Mouse (Mus musculus) forebrain, embryonic 15.5 days (tissue): Measurements from ENCODE around the gene Slc30a7. TPM values are rescaled to one million over a fixed set of nuclear protein-coding genes. Genes with fewer than 3 reads are reported as not detected.
"Not testable (repeated sequence)": the region's sequence is repeated elsewhere in the genome, so short reads cannot be mapped to it uniquely, and the experiment has no call there.

Source experiments
- ATAC-seq: fragments of 200-750 bp; cut with Nextera tagmentation; replicated peaks from 2 replicates; pipeline ENCODE4 v1.8.0; 2017; ENCODE audit warnings: mild to moderate bottlenecking, moderate TSS enrichment, moderate library complexity
- H3K27ac ChIP-seq: fragments of 300-500 bp; sonication (generic); replicated peaks from 2 replicates; pipeline ENCODE4 v1.5.1; 2015; ENCODE audit warnings: mild to moderate bottlenecking, inconsistent platforms
- H3K27me3 ChIP-seq: fragments of 300-500 bp; sonication (generic); 2 replicates; pipeline ENCODE4 v1.6.1; 2015; ENCODE audit warnings: inconsistent platforms
- H3K36me3 ChIP-seq: fragments of 300-500 bp; sonication (generic); 2 replicates; pipeline ENCODE4 v1.6.1; 2015; ENCODE audit warnings: mild to moderate bottlenecking, inconsistent platforms
- H3K4me1 ChIP-seq: fragments of 300-500 bp; sonication (generic); 2 replicates; pipeline ENCODE4 v1.6.1; 2015; ENCODE audit warnings: inconsistent platforms
- H3K4me2 ChIP-seq: fragments of 300-500 bp; sonication (generic); replicated peaks from 2 replicates; pipeline ENCODE4 v1.6.1; 2015; ENCODE audit warnings: mild to moderate bottlenecking, inconsistent platforms
- H3K4me3 ChIP-seq: fragments of 300-500 bp; sonication (generic); 2 replicates; pipeline ENCODE4 v1.5.1; 2015; ENCODE audit warnings: mild to moderate bottlenecking, inconsistent platforms
- H3K9ac ChIP-seq: fragments of 300-500 bp; sonication (generic); replicated peaks from 2 replicates; pipeline ENCODE4 v1.6.1; 2015; ENCODE audit warnings: mild to moderate bottlenecking, inconsistent platforms
- H3K9me3 ChIP-seq: fragments of 300-500 bp; sonication (generic); 2 replicates; pipeline ENCODE4 v1.6.1; 2016; ENCODE audit warnings: inconsistent platforms
- WGBS: fragments of 180-500 bp; shearing (Covaris S2); methylation state at CpG from one replicate; pipeline ENCODE4 v1.1.7; 2015; ENCODE audit warnings: mixed read lengths; 5-methylcytosine and 5-hydroxymethylcytosine counted together
- polyA plus RNA-seq: library from polyadenylated mRNA; unstranded; fragments of >200 nt; fragmentation: Nextera tagmentation; extraction: Ambion mirVana; gene quantifications from 2 replicates; pipeline ENCODE4 v1.2.1, GENCODE M21; 2015

Slc30a7 gene
- polyA plus RNA-seq, 1 experiment from 2014 or later: 20.7 TPM

DNA sequence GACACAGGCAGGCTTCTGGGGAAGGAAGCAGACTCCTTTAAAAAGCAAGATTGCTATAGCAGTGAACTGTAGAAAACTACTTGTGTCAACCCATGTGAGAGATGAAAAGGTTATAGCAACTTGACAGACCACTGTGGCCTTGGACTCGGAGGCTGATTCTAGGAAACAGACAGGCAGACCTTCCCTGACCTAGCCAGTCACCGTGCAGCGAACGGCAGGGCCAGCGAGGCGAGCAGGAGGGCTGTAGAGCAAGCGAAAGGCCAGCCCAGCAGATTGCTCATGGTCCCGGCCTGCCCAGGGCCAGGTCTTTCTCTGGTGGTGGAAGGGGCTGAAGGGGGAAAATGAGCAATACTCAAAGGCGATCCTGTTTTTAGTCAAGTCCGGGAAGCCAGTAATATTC is 69.4 kb downstream of the Slc30a7 start:
- Histone ChIP-seq H3K4me2 (no peak overlapping the region), H3K27ac (no peak overlapping the region), H3K36me3 (peaks cover 18% of the 10 kb centered on the region), H3K9me3 (no peaks in the 10 kb centered on the region), H3K4me3 (no peak overlapping the region), H3K4me1 (no peaks in the 10 kb centered on the region), H3K27me3 (no peaks in the 10 kb centered on the region), H3K9ac (no peak overlapping the region)
- WGBS: 88% methylated on average over 10 of the region's 10 CpGs
- no peak for ATAC-seq

DNA sequence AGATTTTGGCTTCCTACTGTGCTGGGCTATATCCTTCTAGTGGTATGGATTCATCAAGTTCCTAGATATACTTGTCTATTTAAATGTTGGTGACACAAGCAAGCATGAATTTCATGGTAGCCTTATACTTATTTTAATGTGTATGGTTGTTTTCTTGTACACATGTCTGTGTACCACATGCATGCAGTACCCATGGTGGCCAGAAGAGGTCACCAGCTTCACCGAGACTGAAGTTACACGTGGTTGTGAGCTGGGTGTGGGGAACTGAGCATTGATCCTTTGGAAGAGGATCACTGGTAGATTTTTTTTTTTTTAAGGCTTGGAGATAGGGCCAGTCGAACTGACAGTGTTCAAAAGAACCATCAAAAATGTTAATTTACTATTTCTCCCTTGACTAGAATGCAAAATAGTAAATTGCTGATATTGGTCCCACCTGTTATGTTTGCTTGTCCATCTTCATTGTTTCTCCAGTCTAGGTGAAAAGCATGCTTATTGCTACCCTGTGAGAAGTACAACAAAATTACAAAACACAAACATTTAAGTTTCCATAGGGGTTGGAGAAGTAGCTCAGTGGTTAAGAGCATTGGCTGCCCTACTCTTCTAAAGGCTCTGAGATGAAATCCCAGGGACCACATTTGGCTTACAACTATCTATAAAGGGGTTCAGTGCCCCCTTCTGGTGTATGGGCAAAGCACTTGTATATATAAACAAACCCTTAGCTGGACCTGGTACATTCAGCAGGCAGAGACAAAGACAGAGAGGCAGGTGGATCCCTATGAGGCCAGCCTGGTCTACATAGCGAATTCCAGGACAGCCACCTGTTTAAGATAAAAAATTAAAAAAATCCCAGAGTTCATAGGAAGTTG is 70.2 kb downstream of the Slc30a7 start:
- H3K9ac ChIP-seq: no peak overlapping the region
- ATAC-seq: no peak
- H3K27ac ChIP-seq: no peak overlapping the region
- H3K4me2 ChIP-seq: no peak overlapping the region
- no peaks in the 10 kb centered on the region for H3K9me3 ChIP-seq
- no peaks in the 10 kb centered on the region for H3K4me1 ChIP-seq
- peaks cover 14% of the 10 kb centered on the region for H3K36me3 ChIP-seq
- no peak overlapping the region for H3K4me3 ChIP-seq
- no peaks in the 10 kb centered on the region for H3K27me3 ChIP-seq
- 60% methylated on average over 4 of the region's 4 CpGs for WGBS

DNA sequence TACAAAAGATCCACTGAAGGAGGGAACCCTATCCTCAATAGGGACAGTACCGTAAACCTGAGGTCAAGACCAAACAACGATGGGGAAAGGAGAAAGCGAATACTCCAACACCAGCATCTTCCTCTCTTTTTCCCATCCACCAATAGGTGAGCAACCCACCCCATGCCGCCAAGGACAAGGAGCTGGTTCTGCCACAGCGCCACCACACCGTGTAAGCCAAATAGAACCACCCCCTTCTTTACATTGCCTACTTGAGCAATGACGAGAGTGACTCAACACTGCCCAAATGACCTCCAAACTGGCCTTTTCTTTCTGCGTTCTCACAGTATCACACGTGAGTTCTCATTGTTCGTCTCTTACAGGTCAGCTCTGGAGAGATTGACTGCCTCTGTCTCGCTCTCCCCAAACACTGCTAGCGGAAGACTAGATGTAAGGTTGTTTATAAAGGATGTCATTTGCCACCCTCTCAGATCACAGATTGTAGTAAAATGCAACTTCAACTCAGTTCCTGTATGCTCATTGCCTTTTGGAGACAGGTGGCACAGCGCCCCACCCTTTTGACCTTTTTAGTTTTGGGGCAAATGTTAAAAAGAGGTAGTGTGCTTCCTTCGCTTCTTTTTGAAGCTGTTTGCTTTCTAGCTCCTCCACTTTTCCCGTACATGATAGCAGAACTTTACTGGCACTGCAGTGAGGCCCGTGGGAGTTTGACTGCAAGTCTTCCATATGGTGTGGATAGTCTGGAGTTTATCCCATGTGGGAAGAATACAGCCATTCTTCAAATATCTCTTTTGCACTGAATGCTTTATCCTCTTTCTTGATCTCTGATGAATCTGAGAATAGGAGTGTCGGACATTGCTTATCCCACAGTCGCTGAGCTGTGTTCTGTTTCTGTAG is 73.7 kb downstream of the Slc30a7 start:
- ATAC-seq: no peak
- H3K4me3 ChIP-seq: no peak overlapping the region
- WGBS: 91% methylated on average over 18 of the region's 18 CpGs
- no peaks in the 10 kb centered on the region for H3K27me3 ChIP-seq
- H3K9ac ChIP-seq: no peak overlapping the region
- no peak overlapping the region for H3K4me2 ChIP-seq
- no peaks in the 10 kb centered on the region for H3K9me3 ChIP-seq
- no peak overlapping the region for H3K27ac ChIP-seq
- H3K36me3 ChIP-seq: 0 out of 2 replicates have a peak, but pooled peaks cover 6% of the 10 kb centered on the region
- H3K4me1 ChIP-seq: no peaks in the 10 kb centered on the region

DNA sequence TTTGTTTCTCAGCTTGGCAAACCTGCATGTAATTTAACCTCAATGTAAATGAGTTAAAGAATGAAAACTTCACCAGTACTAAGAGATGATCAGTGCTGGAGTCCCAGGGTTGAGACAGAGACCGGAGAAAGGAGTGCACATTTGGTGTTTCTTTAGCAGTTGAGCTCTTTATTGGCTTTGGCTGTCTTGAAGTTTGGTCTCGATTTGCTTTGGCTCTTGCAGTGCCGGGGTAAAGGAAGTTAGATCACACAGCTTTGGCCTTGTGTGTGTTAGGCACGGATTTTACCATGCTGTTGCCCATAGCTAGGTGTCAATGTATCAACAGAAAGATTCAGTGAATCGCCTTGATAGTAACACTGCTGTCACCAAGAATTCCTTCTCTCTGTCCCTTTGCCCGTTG is 75.5 kb downstream of the Slc30a7 start:
- Histone ChIP-seq H3K9ac (no peak overlapping the region), H3K27me3 (no peaks in the 10 kb centered on the region), H3K4me1 (no peaks in the 10 kb centered on the region), H3K9me3 (no peaks in the 10 kb centered on the region), H3K4me3 (no peak overlapping the region), H3K4me2 (no peak overlapping the region), H3K36me3 (peaks cover 2% of the 10 kb centered on the region; the same call in 1 of the 2 replicates), H3K27ac (no peak overlapping the region)
- WGBS: 89% methylated on average over 6 of the region's 6 CpGs
- no peak for ATAC-seq

DNA sequence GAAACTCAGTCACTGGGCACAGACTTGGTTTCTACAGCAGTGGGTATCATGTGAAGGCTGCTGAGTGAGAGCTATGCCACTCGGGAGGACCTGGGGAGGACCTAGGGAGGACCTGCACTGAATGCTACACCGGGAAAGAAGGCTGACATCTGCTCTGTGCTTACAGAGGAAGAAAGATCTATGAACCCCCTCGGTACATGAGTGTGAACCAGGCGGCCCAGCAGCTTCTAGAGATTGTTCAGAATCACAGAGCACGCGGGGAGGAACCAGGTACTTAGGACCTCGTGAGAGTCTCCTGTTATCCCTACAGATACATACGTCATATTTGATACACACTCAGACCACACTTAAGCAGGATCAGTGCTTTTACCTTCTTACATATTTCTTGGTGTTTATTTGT is 80.7 kb downstream of the Slc30a7 start:
- ATAC-seq: no peak
- H3K27me3 ChIP-seq: no peaks in the 10 kb centered on the region
- WGBS: 94% methylated on average over 8 of the region's 8 CpGs
- no peak overlapping the region for H3K4me2 ChIP-seq
- no peaks in the 10 kb centered on the region for H3K4me1 ChIP-seq
- H3K4me3 ChIP-seq: no peak overlapping the region
- no peak overlapping the region for H3K9ac ChIP-seq
- H3K36me3 ChIP-seq: peaks cover 9% of the 10 kb centered on the region; the same call in 1 of the 2 replicates
- no peak overlapping the region for H3K27ac ChIP-seq
- H3K9me3 ChIP-seq: no peaks in the 10 kb centered on the region

DNA sequence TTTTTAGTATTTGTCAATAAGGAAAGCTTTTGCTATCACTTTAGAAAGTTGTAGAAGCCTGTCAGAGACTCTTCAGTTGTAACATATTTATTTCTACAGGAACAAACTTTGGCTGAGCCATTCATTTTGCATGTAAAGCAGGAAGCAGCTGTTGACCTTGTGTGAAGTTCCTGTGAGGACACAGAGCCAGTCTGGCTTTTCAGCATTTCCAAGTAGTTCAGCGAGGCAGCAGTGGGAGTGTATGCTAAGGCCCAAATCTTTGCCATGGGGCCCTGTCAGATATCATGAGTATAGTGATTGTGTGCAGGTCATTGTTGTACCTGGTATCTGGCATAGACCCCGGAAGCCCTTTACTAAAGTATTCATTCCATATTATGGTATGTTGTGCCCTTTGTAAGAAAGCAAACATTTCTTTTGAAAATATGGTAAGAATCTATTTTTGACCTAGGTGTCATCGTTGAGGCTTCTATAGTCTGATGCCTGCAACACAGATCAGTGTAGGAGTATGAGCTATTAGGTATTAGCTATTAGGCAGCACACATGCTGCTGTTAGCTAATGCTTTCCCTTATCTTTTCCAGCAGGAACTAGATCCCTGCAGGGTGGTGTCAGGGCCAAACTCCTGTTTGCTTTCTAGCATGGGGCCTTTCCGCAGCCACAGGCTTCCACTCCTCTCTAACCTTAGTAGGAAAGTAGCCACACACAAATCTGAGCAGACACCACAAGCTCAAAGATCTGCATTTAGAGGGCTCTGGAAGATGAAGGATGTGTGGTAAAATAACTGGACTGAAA is 82.6 kb downstream of the Slc30a7 start:
- Histone ChIP-seq H3K9ac (no peak overlapping the region), H3K4me1 (no peaks in the 10 kb centered on the region), H3K9me3 (no peaks in the 10 kb centered on the region), H3K4me2 (no peak overlapping the region), H3K4me3 (no peak overlapping the region), H3K27me3 (no peaks in the 10 kb centered on the region), H3K27ac (no peak overlapping the region), H3K36me3 (peaks cover 9% of the 10 kb centered on the region; the same call in 1 of the 2 replicates)
- ATAC-seq: no peak
- 95% methylated on average over 4 of the region's 4 CpGs for WGBS

DNA sequence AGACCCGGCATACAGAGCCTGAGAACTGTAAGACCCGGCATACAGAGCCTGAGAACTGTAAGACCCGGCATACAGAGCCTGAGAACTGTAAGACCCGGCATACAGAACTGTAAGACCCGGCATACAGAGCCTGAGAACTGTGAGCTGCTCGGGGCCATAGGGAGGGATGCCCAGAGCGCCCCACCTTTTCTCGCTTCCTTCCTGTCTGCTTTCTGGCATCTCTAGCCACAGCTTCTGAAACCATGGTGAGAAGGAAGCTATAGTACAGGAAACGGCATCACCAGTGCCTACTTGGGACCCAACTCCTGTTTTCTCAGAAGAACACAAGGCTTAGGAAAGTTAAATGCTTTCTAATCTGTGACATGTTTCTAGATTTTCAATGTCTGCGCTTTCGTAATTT is 99.8 kb downstream of the Slc30a7 start:
- not testable (repeated sequence) for ATAC-seq, H3K4me1 ChIP-seq, H3K9me3 ChIP-seq

DNA sequence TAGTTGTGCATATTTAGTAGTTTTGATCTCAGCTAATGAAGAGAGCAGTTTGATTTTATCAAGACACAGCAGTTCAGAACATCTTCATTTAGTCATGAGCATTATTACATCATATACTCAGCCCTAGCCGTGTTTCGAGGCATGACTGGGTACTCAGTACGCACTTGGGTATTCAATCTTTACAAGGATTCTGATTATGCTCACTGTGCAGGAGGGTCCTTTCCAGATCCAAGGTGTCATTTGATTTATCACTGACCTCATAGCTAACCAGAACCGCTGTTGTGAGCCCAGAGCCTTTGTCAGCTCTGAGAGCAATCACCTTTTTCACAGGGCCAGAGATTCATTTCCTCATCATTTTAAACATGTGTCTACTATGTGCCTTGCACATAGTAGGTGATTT is 101.6 kb downstream of the Slc30a7 start:
- no peak overlapping the region for H3K4me2 ChIP-seq
- H3K27me3 ChIP-seq: no peaks in the 10 kb centered on the region
- no peak overlapping the region for H3K9ac ChIP-seq
- H3K4me1 ChIP-seq: no peaks in the 10 kb centered on the region
- H3K4me3 ChIP-seq: no peak overlapping the region
- peaks cover 10% of the 10 kb centered on the region for H3K36me3 ChIP-seq
- H3K27ac ChIP-seq: no peak overlapping the region
- ATAC-seq: no peak
- WGBS: 95% methylated on average over 4 of the region's 4 CpGs
- no peaks in the 10 kb centered on the region for H3K9me3 ChIP-seq

More for the DNA sequence above, 99.8 kb downstream of the Slc30a7 start:
- H3K4me2 ChIP-seq, H3K36me3 ChIP-seq, H3K27ac ChIP-seq, H3K9ac ChIP-seq, H3K27me3 ChIP-seq, H3K4me3 ChIP-seq: not testable (repeated sequence)
- WGBS: 95% methylated on average over 10 of the region's 11 CpGs

DNA sequence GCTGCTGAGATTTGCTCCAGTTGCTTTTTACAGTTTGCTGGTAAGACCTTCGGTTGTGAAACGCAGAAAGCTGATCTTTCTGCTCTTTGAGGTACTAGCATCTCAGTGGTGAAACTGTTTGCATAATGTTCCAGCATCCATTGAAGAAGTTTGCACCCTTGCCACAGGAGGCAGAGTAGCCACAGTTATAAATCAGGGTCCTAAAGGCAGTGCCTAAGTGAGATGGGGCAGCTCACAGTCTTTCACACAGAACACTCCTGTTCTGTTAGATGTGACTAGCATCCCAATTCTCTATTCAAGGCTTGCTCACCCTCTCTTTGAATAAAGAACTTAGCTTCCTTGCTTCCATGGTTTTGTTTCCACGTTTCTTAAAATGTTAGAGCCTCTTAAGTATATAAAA is 102.1 kb downstream of the Slc30a7 start:
- no peaks in the 10 kb centered on the region for H3K27me3 ChIP-seq
- no peak for ATAC-seq
- WGBS: 76% methylated on average over 3 of the region's 3 CpGs

DNA sequence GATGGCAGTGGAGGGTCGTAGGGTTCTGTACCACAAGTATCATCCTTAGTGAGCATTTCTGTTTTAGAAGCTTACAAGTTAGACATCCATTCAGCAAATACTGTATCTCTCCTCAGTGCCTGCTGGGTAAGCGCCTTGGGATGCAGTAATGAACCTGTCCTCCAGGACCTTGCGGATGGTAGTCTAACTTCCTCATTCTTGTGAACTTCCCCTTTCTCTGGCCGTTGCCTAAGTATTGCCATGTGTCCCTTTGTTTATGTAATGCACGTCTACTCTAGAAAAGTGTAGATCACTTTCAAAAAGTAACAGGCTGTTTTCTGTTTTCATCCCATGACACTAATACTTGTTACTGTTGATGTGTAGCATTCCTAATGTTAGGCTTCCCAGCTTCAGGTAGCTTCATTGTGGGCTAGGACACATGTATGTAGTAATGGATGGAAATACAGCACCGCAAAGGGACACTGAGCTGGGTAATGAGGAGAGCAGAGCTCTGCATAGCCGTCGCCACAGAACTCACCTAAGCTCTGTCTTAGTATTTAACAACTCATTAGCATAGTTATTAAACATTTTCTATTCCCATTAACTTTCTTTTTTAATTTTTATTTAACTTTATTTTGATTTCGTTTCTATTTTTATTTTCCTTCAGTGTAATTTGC is 104.8 kb downstream of the Slc30a7 start:
- 93% methylated on average over 9 of the region's 9 CpGs for WGBS
- no peak for ATAC-seq
- no peaks in the 10 kb centered on the region for H3K27me3 ChIP-seq
- H3K9me3 ChIP-seq: no peaks in the 10 kb centered on the region
- no peak overlapping the region for H3K4me3 ChIP-seq
- no peak overlapping the region for H3K4me2 ChIP-seq
- H3K36me3 ChIP-seq: peaks cover 10% of the 10 kb centered on the region
- H3K9ac ChIP-seq: no peak overlapping the region
- no peaks in the 10 kb centered on the region for H3K4me1 ChIP-seq
- H3K27ac ChIP-seq: no peak overlapping the region

More for the DNA sequence above, 102.1 kb downstream of the Slc30a7 start:
- Histone ChIP-seq H3K36me3 (peaks cover 10% of the 10 kb centered on the region), H3K27ac (no peak overlapping the region), H3K4me2 (no peak overlapping the region), H3K4me1 (no peaks in the 10 kb centered on the region), H3K9ac (no peak overlapping the region), H3K4me3 (no peak overlapping the region), H3K9me3 (no peaks in the 10 kb centered on the region)

DNA sequence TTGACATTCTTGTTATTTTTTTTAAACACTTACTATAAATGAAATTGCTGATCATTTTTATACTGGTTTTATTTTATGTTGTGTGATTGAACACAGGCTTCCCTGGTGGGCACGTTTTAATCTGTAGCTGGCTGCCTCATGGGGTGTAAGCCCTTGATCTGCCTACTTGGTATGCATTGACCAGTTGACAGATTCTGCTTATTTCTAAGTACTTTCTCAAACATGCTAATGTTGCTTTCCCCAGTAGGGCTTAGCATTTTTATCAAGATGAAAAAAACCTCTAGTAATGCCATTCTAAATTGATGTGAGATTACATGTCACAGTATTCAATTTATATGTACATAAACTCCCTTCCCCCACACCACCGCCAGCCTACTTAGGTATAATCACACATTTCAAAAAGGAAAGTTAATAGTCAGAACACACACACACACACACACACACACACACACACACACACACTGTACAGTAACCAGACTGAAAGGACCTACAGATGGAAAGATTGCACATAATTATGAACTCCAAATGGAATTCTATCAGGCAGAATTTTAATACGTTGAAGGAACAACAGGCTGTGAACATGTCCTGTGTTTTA is 108.8 kb downstream of the Slc30a7 start:
- Histone ChIP-seq H3K4me3 (no peak overlapping the region), H3K4me2 (no peak overlapping the region), H3K36me3 (peaks cover 15% of the 10 kb centered on the region), H3K9ac (no peak overlapping the region), H3K27me3 (no peaks in the 10 kb centered on the region), H3K27ac (no peak overlapping the region), H3K4me1 (no peaks in the 10 kb centered on the region), H3K9me3 (no peaks in the 10 kb centered on the region)
- ATAC-seq: no peak
- 61% methylated on average over 3 of the region's 3 CpGs for WGBS
